Mouse (Mus musculus): ENCODE data around the gene Dennd2a.
"Not testable (repeated sequence)": the region's sequence is repeated elsewhere in the genome, so short reads cannot be mapped to it uniquely, and the experiment has no call there.

The Dennd2a gene

DNA sequence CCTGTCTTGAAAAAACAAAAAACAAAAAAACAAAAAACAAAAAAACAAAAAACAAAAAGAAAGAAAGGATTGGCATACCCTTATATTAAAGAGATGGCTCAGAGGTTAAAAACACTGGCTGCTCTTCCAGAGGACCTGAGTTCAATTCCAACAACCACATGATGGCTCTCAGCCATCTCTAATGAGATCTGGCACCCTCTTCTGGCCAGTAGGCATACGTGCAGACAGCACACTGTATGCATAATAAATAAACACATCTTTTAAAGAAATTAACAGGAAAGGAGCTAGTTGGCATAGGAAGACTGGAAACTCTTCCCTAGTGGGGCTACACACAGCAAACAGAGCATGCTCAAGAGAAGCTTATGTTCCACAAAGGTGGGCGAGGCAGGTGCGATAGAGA is 106.6 kb downstream of the Dennd2a start:
- DNase-seq (ENCODE audit: low spot score in 2 of 2): no peak

DNA sequence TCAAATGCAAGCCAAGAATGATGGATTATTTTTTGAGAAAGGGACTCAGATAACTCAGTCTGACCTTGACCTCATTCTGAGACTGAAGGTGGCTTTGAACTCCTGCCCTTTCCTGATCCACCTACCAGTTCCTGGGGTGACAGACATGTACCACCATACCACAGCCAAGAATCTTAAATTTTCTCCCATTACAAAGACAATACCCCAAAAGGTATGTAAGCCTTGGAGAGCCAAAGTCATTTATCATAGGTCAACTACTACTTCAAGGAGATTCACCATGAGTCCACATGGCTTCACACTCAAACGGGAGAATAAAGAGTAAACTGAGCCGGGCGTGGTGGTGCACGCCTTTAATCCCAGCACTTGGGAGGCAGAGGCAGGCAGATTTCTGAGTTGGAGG is 107.1 kb downstream of the Dennd2a start:
- DNase-seq (ENCODE audit: low spot score in 2 of 2): no peak

DNA sequence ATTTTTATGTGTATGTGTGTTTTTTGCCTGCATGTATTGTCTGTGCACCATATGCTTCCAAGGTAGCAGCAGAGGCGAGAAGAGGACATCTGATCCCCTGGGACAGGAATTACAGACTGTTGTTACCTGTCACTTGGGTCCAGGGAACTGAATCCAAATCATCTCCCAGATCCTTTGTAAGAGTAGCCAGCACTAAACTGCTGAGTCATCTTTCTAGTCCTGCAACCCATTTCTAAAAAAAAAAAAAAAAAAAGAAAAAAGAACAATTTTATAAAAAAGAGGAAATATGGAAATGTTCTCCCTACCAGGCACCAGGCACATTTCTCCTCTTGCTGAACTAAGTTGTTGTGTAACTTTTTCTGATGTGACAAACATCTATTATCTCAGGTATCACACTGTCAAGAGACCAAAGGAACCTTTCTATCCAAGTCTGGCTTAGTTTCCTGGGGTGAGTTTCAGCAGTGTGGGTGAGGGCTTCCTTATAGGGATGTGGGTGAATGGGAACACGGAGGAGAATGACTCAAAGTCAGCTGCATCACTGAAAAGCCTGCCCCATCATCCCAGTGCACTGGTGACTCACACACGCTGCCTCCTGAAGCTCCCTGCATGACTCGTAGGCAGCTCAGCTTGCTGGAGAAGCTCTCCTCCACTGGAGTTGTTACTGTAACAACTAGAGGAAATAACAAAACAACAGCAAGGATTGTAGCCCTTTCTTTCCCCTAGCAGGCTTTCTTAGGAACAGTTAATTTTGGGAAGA is 110.1 kb downstream of the Dennd2a start:
- no peak for DNase-seq (ENCODE audit: low spot score in 2 of 2)

DNA sequence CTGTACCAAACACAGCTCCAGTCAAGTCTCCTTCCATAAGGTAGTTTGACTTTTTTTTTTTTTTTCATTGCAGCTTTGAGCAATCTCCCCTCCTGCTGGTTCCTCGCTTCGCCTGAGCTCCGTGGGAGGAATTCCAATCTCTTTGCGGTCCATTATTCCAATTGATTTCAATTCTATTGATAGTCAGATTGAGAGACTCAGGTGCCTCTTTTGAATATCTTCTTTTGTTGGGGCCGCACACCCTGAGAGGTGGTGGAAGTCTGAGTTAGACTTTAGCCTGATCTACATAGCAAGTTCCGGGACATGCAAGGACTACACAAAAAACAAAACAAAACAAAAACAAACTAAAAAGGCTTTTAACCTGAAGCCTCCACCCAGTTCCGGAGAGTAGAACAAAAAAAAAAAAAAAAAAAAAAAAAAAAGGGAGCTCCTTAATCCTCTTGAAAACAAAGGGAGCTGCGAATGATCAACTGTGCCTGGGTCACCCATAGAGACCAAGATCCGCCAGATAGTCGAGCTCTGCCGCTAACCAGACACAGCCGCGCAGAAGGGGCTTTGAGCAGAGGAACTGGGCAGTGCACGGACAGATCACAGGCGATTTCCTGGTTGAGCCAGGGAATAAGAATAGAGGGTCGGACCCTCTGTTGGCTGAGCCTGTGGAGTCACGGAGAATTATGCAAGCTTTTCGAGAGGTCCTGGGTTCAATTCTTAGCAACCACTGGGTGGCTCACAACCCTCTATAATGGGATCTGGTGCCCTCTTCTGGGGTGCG is 111.7 kb downstream of the Dennd2a start:
- no peak for DNase-seq (ENCODE audit: low spot score in 2 of 2)

DNA sequence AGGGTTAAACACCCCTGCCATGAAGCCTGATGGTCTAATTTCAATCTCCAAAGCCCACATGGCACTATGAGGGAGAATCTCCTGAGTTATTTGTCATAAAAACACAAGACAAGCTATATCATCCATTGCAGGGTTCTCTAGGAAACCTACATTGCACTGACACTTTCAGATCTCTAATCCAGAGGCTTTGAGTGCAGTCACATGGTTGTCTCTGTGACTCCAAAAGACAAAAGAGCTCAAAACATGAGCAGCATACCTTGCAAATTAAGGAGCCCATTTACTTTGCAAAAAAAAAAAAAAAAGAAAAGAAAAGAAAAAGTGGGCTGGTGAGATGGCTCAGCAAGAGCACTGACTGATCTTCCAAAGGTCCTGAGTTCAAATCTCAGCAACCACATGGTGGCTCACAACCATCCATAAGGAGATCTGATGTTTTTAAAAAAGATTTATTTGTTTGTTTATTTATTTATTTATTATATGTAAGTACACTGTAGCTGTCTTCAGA is 114.8 kb downstream of the Dennd2a start:
- DNase-seq (ENCODE audit: low spot score in 2 of 2): no peak

DNA sequence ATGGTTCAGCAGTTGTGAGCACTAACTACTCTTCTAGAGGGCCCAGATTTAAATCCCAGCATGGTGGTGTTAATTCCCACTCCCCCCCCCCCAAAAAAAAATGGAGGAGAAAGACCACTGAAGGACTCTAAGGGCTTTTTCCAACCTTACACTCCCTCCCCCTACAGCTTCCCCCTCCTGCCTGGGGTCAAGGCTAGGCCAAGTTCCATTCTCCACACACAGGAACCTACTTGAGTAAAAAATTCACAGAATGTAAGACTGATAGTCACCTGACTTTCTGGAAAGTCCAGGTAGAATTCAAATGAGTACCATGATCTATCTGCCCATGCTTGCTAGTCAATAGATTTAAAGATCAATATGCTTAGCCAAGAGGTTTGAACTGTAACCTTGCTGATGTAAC is 117.5 kb downstream of the Dennd2a start:
- DNase-seq (ENCODE audit: low spot score in 2 of 2): no peak

DNA sequence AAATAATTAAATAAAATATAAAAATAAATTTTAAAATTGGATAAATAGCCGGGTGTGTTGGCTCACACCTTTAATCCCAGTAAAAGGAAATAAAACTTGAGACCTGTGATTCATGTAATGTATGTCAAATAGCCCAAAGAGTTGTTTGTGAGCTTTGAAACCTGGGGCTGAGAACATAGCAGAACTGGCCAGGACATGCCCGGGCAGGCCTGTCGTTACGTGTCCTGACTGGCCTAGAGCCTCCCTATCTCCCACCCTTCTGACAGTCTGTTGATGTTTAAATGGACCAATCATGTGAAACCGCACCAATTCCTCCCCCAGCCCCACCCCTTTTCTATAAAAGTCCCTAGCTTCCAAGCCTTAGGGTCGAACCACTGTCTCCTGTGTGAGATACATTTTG is 120.1 kb downstream of the Dennd2a start:
- DNase-seq (ENCODE audit: low spot score in 2 of 2): not testable (repeated sequence)

DNA sequence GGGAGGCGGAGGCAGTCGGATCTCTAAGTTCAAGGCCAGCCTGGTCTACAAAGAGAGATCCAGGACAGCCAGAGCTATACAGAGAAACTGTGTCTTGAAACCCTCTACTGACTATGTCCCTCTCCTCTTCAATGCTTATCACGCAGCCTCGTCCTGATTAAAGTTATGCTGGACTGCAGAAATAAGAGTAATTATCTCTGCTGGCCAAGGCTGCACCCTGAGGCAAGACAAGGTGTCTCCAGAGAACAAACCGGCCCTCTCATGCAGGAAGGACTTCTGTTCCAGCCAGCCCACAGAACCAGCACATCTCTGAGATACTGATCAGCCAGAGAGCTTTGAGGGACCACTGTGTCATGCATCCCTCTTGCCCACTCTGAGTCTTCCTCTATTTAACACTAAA is 121.8 kb downstream of the Dennd2a start:
- no peak for DNase-seq (ENCODE audit: low spot score in 2 of 2)

DNA sequence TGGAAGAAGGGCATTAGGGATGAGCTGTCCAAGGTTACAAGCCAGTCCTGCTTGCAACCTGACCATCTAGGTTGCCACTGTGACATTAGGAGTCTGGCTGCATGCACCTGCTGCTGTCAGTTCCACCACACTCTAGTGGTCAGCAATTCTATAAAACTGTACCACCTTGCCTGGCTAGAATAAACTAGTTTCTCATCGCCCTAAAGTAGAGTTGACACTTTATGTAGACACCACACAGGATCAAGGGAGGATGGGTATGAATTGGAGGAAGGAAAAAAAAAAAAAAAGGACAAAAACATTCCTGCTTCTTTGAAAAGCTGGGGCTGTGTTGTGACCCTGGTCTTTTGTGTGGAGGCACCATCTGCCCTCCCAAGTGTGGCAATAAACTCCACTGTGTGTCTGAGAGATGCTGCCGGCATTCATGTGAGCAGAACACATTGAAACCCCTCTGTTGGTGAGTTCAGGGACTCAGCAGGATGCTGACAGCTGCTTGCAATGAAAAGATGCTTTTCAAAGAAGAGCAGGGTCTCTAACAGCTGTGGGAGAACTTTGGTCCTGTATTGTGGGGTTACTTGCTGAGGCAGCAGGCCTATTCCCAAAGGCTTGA is 122.7 kb downstream of the Dennd2a start:
- DNase-seq (ENCODE audit: low spot score in 2 of 2): no peak

DNA sequence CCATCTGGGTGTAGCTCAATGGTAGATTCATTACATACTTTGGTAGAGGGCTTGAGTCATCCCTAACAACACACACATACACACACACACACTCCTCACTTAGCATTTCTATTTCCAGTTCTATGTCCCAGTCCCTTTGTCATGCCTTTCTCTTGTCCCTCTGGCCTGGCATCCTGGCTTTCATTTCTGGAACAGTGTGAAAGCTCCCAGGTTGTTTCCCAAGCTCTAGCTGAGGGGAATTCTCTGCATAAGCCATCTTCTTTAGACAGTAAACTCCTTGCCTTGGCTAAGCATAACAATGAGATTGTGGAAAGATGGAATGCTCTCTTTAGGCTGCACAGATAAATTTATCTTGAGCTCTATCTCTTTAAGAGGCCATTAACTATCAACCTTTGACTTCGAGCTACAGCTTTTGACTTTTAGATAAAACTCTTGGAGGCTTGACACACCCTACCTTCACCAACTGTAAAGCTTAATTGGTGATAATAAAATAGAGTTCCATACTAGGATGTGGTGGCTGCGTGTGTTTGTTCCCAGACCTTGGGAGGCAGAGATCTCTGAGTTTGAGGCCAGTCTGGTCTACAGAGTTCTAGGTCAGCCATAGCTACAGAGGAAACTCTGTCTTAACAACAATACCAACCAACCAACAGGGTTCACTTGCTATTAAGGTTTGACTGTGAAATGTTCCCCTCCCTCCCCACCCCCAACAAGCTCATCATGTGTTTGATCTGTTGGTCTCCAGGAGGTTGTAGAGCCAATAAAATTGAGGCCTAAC is 123.4 kb downstream of the Dennd2a start:
- no peak for DNase-seq (ENCODE audit: low spot score in 2 of 2)

DNA sequence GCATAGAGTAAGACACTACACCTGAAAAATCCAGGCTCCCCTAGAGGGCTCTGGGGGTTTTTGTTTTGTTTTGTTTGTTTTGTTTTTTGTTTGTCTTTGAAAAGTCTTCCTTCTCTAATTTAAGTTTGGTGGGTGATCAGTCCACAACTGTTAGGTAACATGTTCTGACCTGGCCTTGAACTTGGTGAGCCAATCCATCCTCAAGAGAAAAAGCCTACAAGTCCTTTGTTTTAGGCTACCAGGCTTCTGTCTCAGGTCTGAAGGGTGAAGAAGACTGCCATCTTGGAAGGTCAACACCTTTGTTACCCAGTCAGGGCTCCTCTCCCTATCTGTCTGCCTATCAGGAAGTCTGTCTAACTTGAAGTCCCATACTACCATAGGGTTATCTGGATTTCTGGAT is 124.0 kb downstream of the Dennd2a start:
- no peak for DNase-seq (ENCODE audit: low spot score in 2 of 2)

DNA sequence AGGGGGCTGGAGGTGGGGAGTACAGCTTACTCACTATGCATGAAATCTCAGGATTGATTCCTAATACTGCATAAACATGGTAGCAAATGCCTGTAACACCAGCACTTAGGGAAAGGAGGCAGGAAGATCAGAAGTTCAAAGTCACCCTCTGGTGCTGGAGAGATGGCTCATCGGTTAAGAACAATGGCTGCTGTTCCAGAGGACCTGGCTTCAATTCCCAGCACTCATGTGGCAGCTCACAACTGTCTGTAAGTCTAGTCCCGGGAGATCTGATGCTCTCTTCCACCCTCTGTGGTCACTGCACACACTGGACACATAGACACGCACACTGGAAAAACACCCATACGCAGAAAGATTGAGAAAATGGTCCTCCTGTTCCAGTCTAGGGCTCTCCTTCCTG is 124.5 kb downstream of the Dennd2a start:
- DNase-seq (ENCODE audit: low spot score in 2 of 2): no peak

DNA sequence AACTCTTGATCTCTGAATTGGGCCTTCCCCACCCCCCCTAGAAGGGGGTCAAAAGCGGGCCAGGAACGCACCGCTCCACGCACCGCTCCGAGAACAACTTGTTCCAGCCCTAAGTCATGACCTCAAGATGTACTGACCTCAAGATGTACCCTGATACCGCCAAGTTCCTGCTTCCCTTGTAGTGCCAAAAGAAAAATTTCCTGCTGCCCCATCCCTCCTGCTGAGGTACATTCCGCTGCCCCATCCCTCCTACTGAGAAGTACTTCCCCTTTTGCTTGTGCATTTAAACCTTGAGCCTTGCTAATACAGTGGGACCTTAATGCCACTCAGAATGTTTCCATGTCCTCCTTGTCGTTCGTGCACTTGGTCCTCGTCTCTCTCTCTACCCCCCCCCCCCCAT is 126.9 kb downstream of the Dennd2a start:
- no peak for DNase-seq (ENCODE audit: low spot score in 2 of 2)

DNA sequence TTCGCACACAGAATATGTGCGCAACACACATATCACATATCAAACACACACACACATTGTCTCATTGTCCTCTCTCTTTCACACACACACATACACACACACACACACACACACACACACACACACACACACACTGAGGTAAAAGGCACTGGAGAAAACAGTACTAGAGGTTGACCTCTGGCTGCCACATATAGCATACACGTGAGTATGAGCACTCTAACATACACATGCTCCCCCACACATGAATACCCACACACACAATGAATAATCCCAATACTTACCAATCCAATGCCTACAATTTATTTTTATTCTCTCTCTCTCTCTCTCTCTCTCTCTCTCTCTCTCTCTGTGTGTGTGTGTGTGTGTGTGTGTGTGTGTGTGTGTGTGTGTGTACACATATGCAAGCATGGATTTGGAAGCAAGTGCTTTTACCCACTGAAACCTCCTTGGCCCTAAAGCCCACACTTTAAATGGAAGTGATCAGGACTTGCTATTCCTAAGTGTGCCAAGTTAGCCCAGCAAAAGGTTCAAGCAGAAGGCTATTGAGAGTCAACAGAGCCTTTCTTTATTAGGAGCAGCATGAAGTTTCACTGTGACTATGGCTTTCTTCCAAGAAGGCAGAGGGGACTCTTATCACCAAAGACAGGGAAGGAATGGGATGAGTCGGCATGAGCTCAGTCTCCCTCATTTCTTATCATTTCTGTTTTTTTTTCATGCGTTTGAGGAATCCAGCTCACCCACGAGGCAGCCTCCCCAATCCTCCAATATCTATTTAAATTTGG is 128.5 kb downstream of the Dennd2a start:
- DNase-seq (ENCODE audit: low spot score in 2 of 2): no peak

DNA sequence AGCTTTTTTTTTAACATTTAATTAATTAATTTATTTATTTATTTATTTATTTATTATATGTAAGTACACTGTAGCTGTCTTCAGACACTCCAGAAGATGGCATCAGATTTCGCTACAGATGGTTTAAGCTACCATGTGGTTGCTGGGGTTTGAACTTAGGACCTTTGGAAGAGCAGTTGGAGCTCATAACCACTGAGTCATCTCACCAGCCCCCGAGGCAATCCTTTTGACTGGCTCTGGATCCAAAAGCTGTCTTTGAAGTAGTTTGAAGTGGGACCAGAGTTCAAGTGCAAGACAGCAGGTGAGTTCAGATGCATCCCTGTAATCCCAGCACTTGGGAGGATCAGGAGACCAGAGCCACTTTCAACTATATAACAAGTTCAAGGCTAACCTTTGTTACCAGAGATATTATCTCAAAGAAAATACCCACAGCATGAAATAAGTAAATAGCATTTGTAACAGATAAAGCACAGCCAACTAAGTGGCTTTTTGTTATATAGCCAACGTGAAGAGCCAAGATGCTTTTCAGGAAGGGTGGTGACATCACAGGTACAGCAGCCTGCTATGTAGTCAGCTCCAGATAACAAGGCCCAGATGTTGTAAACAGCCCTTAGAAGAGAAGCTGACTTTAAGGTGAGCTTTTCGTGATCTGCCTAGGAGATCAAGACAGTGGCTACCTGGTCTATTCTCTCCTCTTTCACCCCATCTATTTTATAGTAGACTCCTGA is 130.2 kb downstream of the Dennd2a start:
- no peak for DNase-seq (ENCODE audit: low spot score in 2 of 2)

DNA sequence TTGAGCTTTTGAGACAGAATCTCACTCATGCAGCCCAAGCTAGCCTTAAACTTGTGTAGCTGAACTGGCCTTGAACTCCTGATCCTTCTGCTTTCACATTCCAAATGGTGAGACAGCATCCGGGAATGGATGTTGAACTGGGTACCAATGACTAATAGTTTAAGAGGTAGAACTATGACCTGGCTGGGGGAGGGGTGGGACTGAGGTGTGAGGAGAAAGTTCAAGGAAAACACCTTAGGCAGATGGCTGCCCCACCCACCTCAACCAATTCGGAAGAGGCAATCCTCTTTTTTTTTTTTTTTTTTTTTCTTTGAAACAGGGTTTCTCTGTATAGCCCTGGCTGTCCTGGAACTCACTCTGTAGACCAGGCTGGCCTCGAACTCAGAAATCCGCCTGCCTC is 130.9 kb downstream of the Dennd2a start:
- no peak for DNase-seq (ENCODE audit: low spot score in 2 of 2)

DNA sequence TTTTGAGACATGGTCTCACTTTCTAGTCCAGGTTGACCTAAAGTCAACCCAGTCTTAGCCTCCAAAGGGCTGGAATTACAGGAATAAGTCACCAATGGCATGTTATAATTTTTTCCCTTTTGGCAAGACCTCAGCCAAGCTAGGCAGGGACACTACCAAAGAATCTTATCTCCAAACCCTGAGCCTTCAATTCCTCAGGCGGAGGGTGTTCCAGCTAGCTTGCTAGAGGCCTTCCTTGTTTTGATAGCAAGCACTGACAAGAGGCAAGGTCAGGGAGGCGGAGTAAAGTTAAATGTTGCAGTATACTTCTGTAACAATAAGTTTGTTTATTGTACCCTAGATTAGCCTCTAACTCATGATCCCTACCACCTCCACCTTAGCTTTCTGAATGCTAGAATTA is 132.5 kb downstream of the Dennd2a start:
- DNase-seq (ENCODE audit: low spot score in 2 of 2): no peak

DNA sequence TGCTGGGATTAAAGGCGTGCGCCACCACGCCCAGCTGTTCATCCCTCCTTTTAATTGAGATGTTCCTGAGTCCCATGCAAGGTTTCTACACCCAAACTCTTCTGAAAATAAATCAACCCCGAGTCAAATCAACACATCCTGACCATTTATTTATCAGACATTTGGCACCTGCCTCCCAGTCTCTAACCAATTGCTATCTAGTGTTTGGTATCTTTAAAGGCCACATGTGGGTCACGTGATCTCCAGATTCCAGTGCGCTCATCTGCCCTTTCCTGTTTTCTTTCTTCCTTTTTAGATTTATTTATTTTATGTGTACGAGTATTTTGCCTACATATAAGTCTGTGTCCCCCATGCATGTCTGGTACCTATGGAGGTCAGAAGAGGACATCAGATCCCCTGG is 134.0 kb downstream of the Dennd2a start:
- DNase-seq (ENCODE audit: low spot score in 2 of 2): no peak

DNA sequence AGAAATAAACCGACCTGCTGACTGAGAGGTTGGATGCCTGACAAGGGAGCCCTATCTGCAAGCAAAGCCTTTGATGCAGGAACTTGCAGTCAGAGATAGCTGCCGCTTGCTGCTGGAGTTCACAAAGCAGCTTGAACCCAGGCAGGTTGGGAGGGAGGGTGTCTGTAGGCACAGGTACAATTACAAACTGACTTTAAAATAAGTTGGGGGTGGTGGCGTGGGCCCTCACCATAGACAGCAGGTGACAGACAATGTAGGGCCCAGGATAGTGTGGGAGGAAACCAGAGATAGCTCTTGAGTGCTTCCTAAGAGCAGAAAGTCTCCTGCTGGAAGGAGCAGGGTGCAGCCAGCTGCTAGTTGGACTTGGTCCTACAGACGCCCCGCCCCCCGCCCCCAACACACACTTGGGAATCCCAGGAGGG is 134.5 kb downstream of the Dennd2a start:
- DNase-seq (ENCODE audit: low spot score in 2 of 2): no peak

DNA sequence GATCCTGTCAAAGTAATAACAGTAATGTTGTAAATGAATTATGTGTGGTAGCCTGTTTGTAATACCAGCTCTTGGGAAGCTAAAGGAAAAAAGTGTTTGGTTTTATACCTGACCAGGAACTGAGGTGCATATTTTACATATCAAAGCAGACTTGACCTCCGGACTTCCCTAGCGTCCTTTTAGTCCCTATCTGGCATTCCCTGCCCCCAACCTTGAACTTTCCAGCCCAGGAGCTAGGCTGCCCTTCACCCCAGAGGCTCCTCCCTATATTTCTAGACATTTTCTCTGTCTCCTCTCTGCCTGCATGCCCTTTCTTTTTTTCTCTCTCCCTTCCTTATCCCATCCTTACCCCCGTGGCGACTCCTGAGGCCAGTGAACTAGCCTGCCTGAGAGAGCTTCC is 136.8 kb downstream of the Dennd2a start:
- no peak for DNase-seq (ENCODE audit: low spot score in 2 of 2)
